Mouse (Mus musculus) ovary, postnatal 10 days (tissue): ENCODE results near the gene 3110082I17Rik.

ENCODE experiments used
- DNase-seq: peaks from one replicate; pipeline ENCODE4 v3.0.0; 2022; ENCODE audit warnings: low spot score

The 3110082I17Rik gene

DNA sequence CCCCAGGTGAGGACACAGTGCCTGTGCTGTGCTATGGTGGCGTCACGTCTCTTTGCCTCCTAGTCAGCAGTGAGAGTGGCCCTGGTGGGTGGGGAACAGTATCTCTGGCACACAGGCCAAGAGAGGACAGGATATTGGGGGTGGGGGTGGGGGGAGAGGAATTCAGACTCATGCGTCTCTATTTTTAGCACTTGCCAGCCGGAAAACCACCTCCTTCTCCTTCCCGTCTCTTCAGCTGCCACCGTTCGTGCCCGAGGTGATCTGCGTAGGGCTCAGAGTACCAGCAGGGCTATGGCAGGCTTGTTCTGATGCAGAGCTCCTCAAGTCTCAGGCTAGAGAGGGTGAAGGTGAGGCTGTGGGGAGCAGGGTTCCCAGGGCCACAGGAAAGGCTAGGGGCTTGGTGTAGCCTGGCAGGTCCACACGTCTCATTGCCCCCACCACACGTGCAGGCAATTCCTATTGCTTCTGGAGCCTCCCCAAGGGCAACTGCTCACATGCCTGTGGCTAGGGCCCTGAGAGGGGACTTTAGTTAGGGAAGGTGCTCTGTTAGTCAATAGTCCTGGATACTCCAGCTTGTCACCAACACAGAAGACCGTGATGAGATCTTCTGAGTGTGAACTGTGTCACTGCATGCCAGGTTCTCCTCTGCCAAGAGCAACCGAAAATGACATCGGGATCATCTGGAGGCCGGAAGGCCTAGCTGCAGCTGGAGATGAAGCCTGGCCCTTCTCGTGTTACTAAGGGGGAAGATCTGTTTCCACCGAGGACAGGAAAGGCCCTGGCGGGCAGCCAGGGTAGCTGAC lies 82.7 kb downstream of the 3110082I17Rik start, which contains the start of gene Gpr146:
Gene Gpr146, plus strand, starts transcription at position 230 of the 803 bp plus-strand sequence.
- DNase-seq = no peak

DNA sequence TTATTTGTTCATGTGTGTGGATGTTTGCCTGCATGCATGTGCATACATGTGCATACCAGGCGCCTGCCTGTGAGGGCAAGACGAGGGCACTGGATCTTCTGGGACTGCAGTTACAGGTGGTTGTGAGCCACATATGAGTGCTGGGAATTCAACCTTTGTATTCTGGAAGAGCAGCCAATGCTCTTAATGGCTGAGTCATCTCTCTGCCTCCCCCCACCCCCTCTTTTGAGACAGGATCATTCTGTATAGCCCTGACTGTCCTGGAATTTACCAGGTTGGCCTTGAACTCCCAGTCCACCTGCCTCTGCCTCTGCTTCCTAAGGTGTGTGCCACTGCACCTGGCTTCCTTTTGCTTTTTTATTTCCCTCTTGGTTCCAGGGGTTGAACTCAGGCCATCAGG lies 85.5 kb downstream of the 3110082I17Rik start:
- no peak for DNase-seq

DNA sequence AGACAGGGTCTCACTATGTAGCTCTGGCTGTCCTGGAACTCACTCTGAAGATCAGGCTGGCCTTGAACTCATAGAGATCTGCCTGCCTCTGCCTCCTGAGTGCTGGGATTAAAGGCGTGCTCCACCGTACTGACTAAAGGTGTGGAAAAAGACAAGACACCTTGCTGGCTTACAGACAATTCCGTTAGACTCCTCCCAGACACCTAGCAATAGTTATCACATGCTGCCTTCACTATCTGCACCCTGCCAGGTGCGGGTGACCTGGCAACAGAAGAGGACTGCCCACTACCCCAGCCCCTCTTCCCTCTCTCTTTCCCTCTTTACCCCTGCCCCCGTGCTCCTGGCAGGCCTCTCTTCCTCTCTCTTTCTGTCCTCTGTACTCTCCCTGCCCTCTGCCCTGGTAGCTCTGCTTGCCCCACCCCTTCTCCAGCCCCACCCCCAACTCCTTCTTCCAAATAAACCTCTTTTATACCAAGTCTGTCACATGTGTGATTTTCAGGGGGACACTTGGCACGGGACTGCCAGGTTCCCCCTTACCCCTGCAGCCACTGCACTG lies 86.4 kb downstream of the 3110082I17Rik start:
- no peak for DNase-seq

DNA sequence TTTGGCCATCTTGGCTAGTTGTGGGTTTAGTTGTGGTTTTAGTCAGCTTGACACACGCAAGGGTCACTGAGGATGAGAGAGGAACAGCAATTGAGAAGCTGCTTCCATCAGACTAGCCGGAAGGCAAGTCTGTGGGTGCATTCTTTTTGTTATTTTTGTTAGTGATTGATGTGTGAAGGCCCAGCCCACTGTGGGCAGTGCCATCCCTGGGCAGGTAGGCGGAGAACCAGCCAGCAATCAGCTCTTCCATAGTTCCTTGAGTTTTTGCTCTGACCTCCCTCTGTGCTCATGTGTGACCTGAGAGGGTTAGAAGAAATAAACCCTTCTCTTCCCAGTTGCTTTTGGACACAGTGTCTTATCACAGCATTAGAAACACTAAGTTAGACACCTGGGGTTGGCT lies 87.2 kb downstream of the 3110082I17Rik start:
- DNase-seq = no peak

DNA sequence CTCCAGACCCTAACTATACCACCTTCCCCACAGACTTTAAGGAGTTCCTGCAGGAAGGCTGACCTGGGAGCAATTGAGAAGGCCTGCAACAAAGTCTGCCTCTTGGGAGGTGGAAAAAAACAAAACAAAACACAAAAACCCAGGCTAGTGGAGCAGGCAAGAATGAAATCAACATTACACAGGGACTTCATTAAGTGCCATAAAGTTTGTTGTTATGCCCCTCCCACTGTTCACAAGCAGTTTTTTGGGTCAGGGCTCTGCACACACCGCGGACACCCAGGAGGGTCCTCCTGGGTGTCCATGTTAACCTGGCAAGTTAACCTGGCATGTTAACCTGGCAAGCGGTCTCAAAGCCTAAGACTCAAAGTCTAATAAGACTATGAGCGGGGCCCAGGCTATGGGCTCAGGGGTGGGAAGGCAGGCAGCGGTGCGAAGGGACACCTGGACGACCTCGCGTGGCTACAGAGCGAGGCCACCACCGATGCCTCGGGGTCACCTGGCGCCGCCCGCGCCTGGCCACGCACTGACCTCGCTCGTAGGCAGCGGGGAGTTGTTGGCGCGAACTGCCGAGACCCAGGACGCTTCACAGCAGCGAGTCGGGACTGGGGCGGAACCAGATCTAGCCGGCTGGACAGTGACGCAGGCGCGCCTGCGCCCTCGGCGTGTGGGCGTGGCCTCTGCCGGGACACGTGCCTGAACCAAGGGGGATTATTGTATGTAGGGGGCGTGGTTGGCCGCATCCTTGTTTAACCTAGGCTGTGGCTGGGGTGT lies 88.5 kb downstream of the 3110082I17Rik start:
- DNase-seq = peak; percentile 84

DNA sequence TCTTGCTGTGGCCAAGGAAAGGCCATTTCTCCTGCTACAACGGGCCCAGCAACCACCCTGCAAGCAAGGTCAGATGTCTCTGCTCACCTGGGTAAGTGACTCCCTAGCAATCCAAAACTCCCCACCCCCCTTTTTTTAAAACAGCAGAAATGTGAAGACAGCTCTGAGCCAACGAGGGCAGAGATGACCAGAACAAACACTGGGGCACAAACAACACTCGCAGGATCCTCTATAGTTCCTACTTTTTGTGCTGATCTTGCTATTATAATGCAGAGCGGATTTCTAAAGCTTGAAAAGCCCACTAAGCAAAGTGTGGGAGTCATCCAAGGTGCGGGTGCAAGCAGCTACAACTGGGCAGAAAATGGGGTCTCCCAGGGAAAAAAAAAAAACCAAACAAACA lies 89.2 kb downstream of the 3110082I17Rik start:
- no peak for DNase-seq

DNA sequence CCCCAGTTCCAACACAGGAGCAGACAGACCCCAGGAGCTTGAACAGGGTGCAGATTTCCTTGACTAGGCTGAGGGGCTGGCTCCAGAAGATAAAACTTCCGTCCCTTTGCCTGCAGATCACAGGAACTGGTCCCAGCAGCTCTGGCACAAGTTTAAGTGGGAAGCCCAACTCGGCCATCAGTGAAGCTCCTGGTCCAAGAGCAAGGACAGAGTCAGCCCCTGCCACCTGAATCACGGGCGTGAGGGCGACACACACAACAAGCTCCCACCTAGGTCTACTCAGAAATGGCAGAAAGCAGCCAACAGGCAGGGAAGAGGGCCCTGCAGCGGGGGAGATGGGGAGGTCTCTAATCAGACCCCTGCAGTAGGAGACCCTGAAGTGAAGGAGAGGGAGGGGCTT lies 90.0 kb downstream of the 3110082I17Rik start:
- DNase-seq = no peak

DNA sequence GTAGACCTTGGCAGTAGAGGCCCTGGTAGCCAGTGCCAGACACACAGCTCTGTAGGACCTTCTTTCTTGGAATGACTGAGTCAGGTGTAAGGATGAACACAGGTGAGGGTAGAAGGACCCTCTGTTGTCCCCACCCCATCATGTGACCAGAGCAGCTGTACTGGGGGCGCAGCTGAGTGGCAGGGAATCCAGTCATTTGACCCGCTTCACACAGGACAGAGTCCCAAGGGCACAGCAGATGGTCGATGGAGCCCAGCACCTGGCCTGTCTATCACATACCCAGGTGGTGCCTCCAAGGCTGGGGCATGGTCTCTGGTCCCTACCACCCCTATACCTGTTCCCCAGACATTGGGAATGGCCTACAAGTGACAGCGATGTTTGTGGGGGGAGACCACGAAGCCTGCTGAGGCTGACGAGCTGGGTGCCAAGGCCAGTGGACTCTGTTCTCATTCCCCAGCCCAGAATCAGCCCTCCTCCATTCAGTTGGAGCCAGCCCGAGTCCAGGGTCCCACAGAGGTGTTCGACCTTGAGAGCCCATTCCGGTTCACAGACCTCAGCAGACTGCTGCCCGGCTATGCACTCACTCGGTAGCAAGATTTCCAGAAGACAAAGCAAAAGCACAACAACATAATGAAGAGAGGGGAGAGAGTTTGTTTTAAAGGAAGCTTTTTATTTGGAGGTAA lies 91.5 kb downstream of the 3110082I17Rik start:
- DNase-seq = no peak

DNA sequence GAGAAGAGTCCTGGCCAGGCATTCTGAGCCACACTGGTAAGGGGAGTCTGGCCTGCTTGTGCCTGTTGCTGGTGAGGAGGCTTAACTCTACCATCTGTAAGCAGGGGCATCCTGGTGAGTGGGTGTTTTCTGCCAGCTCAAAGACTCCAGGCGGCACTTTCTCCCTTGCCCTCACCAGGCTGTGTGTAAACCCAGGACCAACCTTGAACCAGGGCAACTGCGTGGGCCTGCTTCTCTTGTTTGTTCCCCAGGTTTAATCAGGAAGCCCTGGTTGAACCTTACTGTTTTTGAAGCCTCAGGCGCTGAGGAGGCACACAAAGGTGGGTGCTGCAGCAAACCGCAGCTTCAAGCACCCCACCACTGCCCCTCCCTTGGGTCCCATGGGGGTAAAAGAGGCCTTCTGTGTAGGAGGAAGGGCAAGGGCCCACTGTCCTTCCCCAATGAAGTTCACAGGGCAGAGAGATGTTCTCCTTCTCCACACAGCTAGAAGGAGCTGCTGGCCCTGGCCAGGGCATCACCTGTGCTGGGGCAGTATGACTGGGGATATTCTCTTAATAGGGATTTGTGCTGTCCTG lies 92.4 kb downstream of the 3110082I17Rik start:
- no peak for DNase-seq

DNA sequence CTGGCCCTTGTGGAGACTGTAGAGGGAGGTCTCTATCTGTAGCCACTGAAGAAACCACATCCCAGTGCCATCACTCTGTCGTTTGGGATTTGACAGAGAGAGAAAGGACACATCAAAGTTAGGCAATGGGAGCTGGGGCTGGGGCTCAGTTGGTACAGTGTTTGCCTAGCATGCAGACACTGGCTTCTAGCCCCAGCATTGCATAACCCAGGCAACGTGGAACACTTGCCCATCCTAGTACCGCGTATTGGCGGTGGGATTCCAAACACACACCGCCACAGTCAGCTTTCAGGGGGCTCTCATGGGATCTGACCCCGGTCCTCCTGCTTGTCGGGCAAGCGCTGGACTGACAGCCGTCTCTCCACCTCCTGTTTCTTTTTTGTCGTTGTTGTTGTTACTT lies 93.8 kb downstream of the 3110082I17Rik start:
- no peak for DNase-seq

DNA sequence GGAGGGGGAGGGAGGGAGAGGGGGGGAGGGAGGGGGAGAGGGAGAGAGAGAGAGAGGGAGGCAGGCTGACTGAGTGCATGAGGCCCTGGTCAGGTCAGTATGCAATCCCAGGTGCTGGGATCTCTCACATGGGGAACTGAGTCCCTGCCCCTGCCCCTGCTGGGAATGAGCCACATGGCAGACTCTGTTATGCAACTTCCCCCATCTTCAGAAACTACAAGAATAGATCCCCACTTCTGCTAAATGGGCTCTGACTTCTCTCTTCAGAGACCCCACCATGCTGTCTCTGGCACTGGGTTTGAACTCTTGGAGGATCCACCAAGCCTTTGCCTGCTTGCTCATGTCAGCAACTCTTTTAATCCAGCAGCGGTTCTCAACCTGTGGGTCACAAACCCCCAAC lies 94.5 kb downstream of the 3110082I17Rik start:
- no peak for DNase-seq

DNA sequence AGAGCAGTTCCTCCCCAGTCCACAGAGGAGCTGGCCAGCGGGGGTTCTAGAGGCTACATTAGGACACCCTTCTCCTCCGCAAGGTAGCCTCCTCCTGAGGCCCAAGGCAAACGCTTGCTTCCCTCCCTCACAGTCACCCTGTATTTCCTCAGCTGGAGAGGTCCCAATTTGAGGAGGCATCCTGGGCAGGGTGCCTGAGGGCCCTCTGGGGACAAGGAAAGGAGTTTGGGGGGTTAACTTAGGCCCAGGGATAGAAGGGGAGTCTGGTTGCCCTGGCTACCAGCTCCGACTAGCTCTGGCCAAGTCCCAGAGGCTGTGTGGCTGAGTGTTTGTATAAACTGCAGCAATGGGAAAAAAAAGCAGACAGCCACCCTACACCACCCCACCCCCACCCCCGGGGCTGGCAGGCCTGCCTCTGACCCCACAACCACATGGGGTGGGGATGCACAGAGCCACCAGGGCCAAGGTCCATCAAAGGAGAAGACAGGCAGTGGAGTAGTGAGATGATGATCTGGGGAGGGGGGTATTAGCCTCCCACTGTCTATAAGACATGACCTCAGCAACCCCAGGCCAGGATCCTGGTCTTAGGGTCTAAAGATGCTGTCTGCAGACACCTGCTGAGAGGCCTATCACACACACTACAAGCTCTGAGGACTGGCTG lies 95.3 kb downstream of the 3110082I17Rik start:
- no peak for DNase-seq

DNA sequence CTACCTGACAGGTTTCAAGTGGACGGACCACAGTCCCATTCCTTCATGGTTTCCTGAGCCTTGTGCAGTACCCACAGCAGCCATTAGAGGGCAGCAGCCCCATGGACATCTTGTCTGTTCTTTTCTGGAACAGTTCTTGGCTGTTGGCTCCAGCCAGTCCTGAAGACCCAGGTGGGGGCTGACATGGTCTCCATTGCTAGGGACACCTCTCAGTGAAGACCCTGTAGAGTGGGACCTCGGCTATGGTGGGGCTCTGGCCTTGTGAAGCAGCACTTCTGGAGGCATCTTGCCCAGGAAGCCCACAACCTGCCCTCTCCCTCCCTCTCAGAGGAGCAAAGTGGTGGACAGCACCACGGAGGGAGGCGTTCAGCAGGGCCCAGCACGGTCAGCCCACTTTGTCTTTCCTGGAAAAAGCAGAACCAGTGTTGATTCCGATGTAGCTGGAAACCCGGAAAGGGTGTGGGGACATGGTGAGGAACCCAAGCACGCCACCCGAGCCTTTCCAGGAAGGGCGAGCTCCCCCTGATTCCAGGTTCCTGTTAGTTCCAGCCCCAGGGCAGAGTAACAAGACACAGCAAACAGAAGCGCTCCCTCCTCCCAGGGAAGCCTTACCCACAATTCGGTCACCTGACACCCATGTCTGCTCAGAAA lies 95.9 kb downstream of the 3110082I17Rik start:
- DNase-seq = peak; percentile 95

DNA sequence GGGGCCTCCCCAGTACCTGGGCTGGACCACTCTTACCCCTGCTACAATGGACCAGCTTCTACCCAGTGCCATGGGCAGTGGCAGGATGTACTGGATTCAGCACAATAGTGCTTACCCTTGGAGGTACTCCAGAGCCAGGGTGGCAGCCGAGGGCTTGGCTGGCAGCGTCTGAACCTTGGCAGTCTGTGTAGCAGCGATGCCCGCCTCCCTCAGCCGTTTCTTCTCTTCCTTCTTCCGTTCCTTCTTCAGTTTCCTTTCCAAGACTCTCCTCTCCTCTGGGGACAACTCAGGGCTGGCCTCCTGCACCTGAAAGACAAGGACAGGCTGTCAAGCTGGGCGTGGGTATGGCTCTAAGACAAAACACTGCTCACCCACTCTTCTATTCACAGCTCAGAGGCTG lies 96.5 kb downstream of the 3110082I17Rik start:
- DNase-seq = no peak

DNA sequence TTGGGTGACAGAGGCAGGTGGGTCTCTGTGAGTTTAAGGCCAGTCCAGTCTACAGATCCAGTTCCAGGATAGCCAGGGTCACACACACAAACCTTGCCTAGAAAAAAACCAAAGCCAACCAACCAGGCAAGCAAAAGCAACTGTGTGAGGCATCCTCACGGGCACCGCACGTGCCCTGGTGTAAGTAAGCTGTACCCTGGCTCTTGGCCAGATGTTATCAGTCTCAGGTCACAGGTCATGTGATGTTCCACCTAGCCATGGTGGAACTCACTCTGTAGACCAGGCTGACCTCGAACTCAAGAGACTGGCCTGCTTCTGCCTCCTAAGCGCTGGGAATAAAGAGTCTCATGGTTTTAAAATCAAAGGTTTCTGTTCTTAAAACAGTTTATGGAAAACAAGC lies 101.1 kb downstream of the 3110082I17Rik start:
- DNase-seq = no peak

DNA sequence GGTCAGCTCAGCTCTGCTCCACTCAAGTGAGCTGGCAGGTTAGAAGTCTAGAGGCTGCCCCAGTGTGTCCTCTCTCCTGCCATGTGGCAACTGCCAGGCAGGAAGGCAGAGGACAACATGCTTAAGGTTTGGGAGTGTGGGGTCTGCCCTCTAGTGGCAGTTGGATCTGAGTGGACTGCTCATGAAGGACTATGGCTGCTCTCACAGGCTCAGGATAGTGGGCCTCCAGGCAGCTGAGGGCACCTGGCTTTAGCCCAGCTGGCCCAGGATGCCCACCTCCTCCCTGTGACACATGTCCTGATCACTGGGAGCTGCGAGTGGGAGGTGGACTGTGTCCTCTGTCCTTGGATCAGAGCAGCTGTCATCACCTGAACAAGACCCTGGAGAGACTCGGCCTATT lies 101.7 kb downstream of the 3110082I17Rik start:
- DNase-seq = no peak

DNA sequence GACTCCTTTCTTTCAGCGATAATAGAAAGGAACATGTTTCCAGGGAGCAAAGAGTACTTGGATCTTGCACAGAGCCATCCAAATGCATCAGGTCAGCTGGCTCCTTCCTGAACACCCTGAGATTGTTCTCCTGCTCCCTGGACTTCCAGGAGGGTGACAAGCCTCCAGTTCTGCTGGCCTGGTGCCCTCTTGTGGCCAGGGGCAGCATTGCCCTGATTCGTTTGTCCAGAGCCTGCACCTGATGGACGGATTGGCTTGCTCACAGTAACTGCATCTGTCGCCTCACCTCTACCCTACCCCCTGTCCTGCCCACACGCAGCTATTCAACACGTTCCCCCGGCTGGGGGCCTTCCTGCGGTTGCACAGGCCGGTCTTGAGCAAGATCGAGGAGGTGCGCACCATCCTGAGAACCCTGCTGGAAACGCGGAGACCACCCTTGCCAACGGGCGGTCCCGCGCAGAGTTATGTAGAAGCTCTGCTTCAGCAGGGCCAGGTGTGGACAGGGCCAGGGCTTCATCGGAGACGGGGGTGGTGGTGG lies 105.0 kb downstream of the 3110082I17Rik start:
- peak; percentile 65 for DNase-seq

DNA sequence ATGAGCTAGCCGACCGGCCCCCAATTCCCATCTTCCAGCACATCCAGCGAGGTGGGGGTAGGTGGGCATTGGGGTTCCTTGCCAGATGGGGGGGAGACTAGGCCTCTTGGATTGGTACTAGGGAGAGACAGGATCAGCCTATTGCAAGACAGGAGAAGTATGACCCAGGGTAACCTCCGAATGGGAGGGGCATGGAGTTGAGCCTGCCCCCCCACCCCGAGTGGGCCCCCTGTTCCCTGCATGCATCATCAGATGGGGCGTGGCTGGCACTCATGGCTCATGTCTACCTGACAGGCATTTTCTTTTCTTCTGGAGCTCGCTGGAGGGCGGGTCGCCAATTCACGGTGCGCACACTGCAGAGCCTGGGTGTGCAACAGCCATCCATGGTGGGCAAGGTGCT lies 106.4 kb downstream of the 3110082I17Rik start:
- no peak for DNase-seq

DNA sequence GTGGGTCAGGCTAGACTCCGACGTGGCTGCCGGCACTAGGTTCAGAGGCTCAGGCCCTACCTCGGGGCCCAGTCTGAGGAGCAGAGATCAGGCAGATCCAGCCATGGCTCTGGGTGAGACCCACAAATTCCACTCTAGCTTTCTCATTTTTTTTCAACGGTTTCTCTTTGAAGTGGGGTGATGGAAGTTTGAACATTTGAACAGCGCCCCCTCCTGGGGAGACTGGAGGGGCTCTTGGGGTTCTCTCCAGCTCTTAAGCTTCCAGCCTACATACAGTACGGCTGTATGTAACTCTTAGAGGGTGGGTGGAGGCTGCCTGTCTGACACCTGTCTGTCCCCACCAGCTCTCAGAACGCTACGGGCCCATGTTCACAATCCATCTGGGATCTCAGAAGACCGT lies 106.8 kb downstream of the 3110082I17Rik start:
- DNase-seq = no peak

DNA sequence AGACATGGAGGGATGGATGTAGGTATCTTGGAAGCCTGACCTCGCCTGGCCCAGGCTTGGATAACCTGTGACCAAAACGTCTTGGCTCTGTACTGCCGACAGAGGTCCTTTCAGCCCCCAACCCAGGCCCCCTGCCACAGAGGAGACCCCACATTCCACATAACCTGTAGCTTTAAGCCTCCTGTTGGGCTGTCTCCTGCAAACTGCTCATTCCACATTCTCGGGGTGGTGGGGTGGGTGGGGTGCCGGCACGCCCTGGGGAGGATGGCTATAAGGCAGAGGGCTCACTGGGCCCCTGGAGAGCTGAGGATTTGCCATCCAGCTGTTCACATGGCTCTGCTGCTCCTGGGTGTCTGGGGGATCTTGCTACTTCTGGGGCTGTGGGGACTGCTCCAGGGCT lies 108.0 kb downstream of the 3110082I17Rik start, which contains the start of gene Cyp2w1:
Gene Cyp2w1, plus strand, starts transcription at position 301 of the 400 bp plus-strand sequence.
- no peak for DNase-seq

DNA sequence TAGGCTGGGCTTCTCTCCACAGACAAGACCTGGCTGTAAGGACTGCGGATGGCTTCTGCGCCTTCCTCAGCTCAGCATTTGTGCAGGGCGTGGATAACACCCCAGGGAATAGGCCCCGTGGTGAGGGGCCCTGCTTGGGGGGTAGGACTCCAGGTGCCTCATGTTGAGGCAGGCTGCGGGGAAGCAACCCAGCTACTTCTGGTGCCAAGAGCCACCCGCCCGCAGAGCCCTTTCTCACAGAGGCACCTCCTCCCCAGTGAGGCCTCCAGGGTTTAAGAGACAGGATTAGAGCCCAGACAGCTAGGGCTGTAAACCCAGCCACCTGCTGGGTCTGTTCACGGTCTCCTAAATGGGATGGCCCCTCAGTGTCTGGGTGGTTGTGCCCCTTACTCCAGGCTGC lies 108.7 kb downstream of the 3110082I17Rik start:
- no peak for DNase-seq
